Mouse (Mus musculus) kidney, embryonic 16.5 days (tissue): ENCODE measurements at regions not wholly inside any gene's neighbourhood (a gene's known extent, or its start where the extent isn't known, plus 50 kb on each side); places are given as distances from the start of the nearest gene placed in this dataset.

ENCODE experiments used
- ATAC-seq: fragments of 200-750 bp; cut with Nextera tagmentation; 2 replicates; pipeline ENCODE4 v1.8.0; 2017; ENCODE audit warnings: moderate TSS enrichment; ENCODE audit not compliant: low FRiP score, low TSS enrichment
- H3K27ac ChIP-seq: fragments of 300-500 bp; sonication (generic); 2 replicates; pipeline ENCODE4 v1.5.1; 2014; ENCODE audit warnings: low read length
- H3K27me3 ChIP-seq: fragments of 300-500 bp; sonication (generic); 2 replicates; pipeline ENCODE4 v1.6.1; 2014; ENCODE audit warnings: low read length, control low read depth, mixed read lengths; ENCODE audit not compliant: insufficient read depth
- H3K36me3 ChIP-seq: fragments of 300-500 bp; sonication (generic); 2 replicates; pipeline ENCODE4 v1.6.1; 2014; ENCODE audit warnings: low read length, control low read depth, mixed read lengths; ENCODE audit not compliant: insufficient read depth
- H3K4me1 ChIP-seq: fragments of 300-500 bp; sonication (generic); 2 replicates; pipeline ENCODE4 v1.6.1; 2014; ENCODE audit warnings: low read length, control low read depth, mixed read lengths; ENCODE audit not compliant: insufficient read depth
- H3K4me2 ChIP-seq: fragments of 300-500 bp; sonication (generic); replicated peaks from 2 replicates; pipeline ENCODE4 v1.6.1; 2014; ENCODE audit warnings: low read depth, low read length
- H3K4me3 ChIP-seq: fragments of 300-500 bp; sonication (generic); 2 replicates; pipeline ENCODE4 v1.5.1; 2014; ENCODE audit warnings: mild to moderate bottlenecking, low read length
- H3K9ac ChIP-seq: fragments of 300-500 bp; sonication (generic); replicated peaks from 2 replicates; pipeline ENCODE4 v1.6.1; 2014; ENCODE audit warnings: low read length
- H3K9me3 ChIP-seq: fragments of 300-500 bp; sonication (generic); 2 replicates; pipeline ENCODE4 v1.6.1; 2016; ENCODE audit warnings: low read length, control low read depth
- WGBS: fragments of 180-500 bp; shearing (Covaris S2); extraction: QIAGEN DNeasy Blood & Tissue Kit; methylation state at CpG from one replicate; pipeline ENCODE4 v1.1.7; 2014; 5-methylcytosine and 5-hydroxymethylcytosine counted together

DNA sequence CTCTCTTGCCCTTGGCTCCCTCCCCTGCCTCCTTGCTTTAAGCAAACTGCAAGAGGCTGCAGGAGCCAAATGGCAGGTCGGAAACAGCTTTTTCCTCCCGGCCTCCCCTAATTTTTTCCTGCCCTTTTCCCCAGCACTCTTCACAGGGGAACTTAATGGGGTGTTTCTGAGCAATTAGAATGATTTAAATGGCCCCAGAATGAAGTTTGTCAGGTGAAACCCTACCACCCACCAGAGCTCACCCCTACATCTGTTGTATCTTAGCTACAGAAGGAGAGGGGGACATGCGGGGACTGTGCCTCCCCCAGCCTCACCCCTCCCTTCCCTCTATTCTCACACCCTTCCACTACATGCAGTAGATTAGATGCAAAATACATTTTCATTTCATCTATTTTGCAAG, 326.5 kb upstream of the Gm4791 start:
- Histone ChIP-seq H3K9ac (no peak overlapping the region), H3K4me3 (no peak overlapping the region), H3K27me3 (no peaks in the 10 kb centered on the region), H3K9me3 (no peaks in the 10 kb centered on the region), H3K4me2 (no peak overlapping the region), H3K36me3 (no peaks in the 10 kb centered on the region), H3K4me1 (no peaks in the 10 kb centered on the region), H3K27ac (no peak overlapping the region)
- no peak for ATAC-seq
- 5% methylated on average over 3 of the region's 3 CpGs for WGBS

DNA sequence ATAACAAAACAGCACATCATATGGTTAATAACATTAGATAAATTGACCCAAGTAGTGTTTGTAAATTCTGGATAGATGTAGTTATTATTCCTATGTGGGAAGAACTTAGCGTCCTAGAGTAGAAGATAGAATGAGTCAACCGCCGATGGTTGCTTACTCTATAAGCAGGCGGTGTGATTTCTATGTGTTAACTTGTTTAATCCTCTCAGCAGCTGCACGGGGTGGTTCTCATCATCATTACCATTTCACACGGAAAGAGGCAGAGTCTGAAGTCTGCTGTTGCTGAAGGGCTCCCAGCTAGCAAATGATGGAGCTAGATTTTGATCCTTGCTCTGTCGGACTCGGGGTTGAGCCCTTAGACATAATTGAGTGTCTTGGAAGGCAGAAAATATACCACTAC, 334.6 kb upstream of the 4931429L15Rik start:
- no peak for ATAC-seq
- Histone ChIP-seq H3K27me3 (no peaks in the 10 kb centered on the region), H3K27ac (no peak overlapping the region), H3K36me3 (no peaks in the 10 kb centered on the region), H3K4me2 (no peak overlapping the region), H3K9me3 (no peaks in the 10 kb centered on the region), H3K4me3 (no peak overlapping the region), H3K9ac (no peak overlapping the region), H3K4me1 (no peaks in the 10 kb centered on the region)
- WGBS, result 82% methylated on average over 8 of the region's 8 CpGs

- WGBS, result 76% methylated on average over 9 of the region's 9 CpGs
- H3K36me3 ChIP-seq, result no peaks in the 10 kb centered on the region
- no peak overlapping the region for H3K9ac ChIP-seq
- H3K27me3 ChIP-seq, result no peaks in the 10 kb centered on the region; the same call in 1 of the 2 replicates
- H3K27ac ChIP-seq, result no peak overlapping the region
- H3K4me3 ChIP-seq, result no peak overlapping the region
- H3K4me2 ChIP-seq, result no peak overlapping the region
- ATAC-seq, result no peak
- no peaks in the 10 kb centered on the region for H3K4me1 ChIP-seq
- no peaks in the 10 kb centered on the region for H3K9me3 ChIP-seq
Observed at GRCm38 (mm10) chr9:46647238-46647922, 327.6 kb upstream of the 4931429L15Rik start.

DNA sequence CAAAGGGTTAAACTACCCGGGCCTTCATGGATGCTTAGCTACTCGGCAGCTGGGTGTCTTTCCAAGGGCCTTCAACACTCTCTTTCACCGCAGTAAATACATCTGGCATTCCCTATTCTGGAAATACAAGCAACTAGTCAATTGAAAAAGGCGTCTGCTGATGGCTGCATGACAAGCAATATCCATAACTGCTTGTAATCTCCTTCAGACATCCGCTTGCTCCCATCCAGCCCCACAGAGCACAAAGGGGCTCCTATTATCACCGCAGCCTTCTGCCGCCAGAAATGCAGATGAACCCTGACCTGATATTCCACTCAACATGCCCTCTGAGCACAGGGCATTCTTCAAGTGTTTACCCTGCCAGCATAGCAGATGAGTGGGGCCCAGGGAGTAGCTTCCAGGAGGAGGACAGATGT, 325.7 kb upstream of the 4931429L15Rik start:
- no peaks in the 10 kb centered on the region; the same call in 1 of the 2 replicates for H3K27me3 ChIP-seq
- no peaks in the 10 kb centered on the region for H3K9me3 ChIP-seq
- no peak overlapping the region for H3K4me2 ChIP-seq
- H3K9ac ChIP-seq, result no peak overlapping the region
- H3K27ac ChIP-seq, result no peak overlapping the region
- no peak for ATAC-seq
- H3K36me3 ChIP-seq, result no peaks in the 10 kb centered on the region
- 46% methylated on average over 7 of the region's 7 CpGs for WGBS
- no peak overlapping the region for H3K4me3 ChIP-seq
- H3K4me1 ChIP-seq, result no peaks in the 10 kb centered on the region

- Histone ChIP-seq H3K4me1 (no peaks in the 10 kb centered on the region), H3K4me2 (no peak overlapping the region), H3K9me3 (no peaks in the 10 kb centered on the region), H3K36me3 (no peaks in the 10 kb centered on the region), H3K4me3 (no peak overlapping the region), H3K27ac (no peak overlapping the region), H3K9ac (no peak overlapping the region), H3K27me3 (no peaks in the 10 kb centered on the region; the same call in 1 of the 2 replicates)
- 72% methylated on average over 3 of the region's 3 CpGs for WGBS
- no peak for ATAC-seq
Observed at GRCm38 (mm10) chr9:46643551-46643950, 323.8 kb upstream of the 4931429L15Rik start.

- H3K4me3 ChIP-seq, result no peak overlapping the region
- no peak overlapping the region for H3K27ac ChIP-seq
- no peak for ATAC-seq
- no peak overlapping the region for H3K9ac ChIP-seq
- H3K4me2 ChIP-seq, result no peak overlapping the region
- H3K27me3 ChIP-seq, result no peaks in the 10 kb centered on the region
- H3K4me1 ChIP-seq, result no peaks in the 10 kb centered on the region
- H3K9me3 ChIP-seq, result no peaks in the 10 kb centered on the region
- H3K36me3 ChIP-seq, result no peaks in the 10 kb centered on the region
- 4% methylated on average over 9 of the region's 9 CpGs for WGBS
Observed at GRCm38 (mm10) chr9:46642696-46643095, 322.9 kb upstream of the 4931429L15Rik start.

DNA sequence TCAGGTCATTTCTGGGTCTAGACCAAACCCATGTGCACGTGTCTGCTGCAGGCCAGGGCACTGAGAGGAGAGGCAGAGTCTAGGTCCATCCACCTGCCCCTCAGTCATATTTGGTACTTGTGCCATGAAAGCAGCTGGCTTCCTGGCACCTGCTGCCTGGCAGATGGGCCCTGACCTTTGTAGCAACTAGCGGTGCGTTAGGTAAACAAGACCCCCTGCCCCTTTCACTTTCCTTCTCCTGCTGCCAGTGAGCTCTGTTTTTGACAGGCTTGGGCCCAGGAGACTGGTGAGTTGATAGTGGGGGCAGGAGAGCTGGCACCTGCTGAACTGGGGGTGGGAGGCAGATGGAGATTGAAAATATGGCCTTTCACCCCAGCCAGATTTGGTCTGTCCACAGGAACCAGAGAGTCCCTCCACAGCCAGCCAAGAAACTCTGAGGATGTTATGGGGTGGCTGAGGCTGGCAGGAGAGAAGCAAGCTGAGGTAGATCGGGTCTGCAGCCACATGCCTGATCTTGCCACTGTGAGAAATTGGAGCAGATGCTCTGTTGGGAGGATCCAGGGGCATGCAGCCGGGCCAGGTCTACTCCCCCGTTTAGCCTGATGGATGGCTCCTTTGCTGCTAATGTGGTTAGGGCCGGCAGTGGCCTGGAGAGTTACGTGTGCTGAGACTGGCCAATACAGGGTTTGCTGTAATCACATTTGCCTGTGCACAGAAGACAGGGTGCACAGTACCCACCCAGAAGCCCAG, 316.6 kb upstream of the 4931429L15Rik start:
- H3K9ac ChIP-seq, result no peak overlapping the region
- 35% methylated on average over 8 of the region's 8 CpGs for WGBS
- H3K4me3 ChIP-seq, result no peak overlapping the region
- no peak overlapping the region for H3K4me2 ChIP-seq
- no peaks in the 10 kb centered on the region for H3K9me3 ChIP-seq
- 0 out of 2 replicates have a peak, but pooled peaks cover 4% of the 10 kb centered on the region for H3K4me1 ChIP-seq
- no peaks in the 10 kb centered on the region for H3K36me3 ChIP-seq
- no peak overlapping the region for H3K27ac ChIP-seq
- no peak; the same call in 1 of the 2 replicates for ATAC-seq
- no peaks in the 10 kb centered on the region for H3K27me3 ChIP-seq

- no peaks in the 10 kb centered on the region for H3K27me3 ChIP-seq
- WGBS, result 78% methylated on average over 4 of the region's 4 CpGs
- H3K9ac ChIP-seq, result no peak overlapping the region
- no peaks in the 10 kb centered on the region for H3K36me3 ChIP-seq
- no peaks in the 10 kb centered on the region for H3K9me3 ChIP-seq
- H3K27ac ChIP-seq, result no peak overlapping the region
- H3K4me1 ChIP-seq, result 0 out of 2 replicates have a peak, but pooled peaks cover 4% of the 10 kb centered on the region
- no peak for ATAC-seq
- no peak overlapping the region for H3K4me3 ChIP-seq
- H3K4me2 ChIP-seq, result no peak overlapping the region
Observed at GRCm38 (mm10) chr9:46633952-46634351, 314.2 kb upstream of the 4931429L15Rik start.

DNA sequence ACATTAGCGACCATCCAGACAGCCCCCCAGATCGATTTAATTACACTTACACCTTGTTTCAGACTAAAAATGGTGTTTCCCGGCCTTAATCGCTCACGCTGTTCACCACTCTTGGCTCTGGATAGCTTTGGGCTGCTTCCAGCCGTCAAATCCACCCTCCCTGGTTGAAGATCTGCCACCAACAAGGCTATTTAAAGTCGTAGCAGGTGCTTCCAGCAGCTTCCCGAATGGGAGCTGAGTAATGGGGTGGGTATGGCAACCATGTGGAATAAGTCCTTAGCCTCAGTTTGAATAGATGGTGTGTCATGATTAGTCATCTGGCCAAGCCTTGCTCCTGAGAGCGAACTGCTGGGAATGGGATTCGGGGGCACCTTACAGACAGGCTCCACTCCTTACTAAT, 312.8 kb upstream of the 4931429L15Rik start:
- H3K36me3 ChIP-seq, result no peaks in the 10 kb centered on the region
- WGBS, result 78% methylated on average over 10 of the region's 10 CpGs
- H3K9ac ChIP-seq, result no peak overlapping the region
- 0 out of 2 replicates have a peak, but pooled peaks cover 4% of the 10 kb centered on the region for H3K4me1 ChIP-seq
- H3K27ac ChIP-seq, result no peak overlapping the region
- H3K9me3 ChIP-seq, result no peaks in the 10 kb centered on the region
- ATAC-seq, result no peak
- H3K27me3 ChIP-seq, result no peaks in the 10 kb centered on the region
- no peak overlapping the region for H3K4me2 ChIP-seq
- no peak overlapping the region for H3K4me3 ChIP-seq

- Histone ChIP-seq H3K9ac (no peak overlapping the region), H3K4me3 (no peak overlapping the region), H3K36me3 (no peaks in the 10 kb centered on the region), H3K27me3 (no peaks in the 10 kb centered on the region), H3K9me3 (no peaks in the 10 kb centered on the region), H3K4me2 (no peak overlapping the region), H3K27ac (no peak overlapping the region), H3K4me1 (no peaks in the 10 kb centered on the region)
- no peak for ATAC-seq
- 86% methylated on average over 2 of the region's 2 CpGs for WGBS
Observed at GRCm38 (mm10) chr9:46622255-46622654, 302.5 kb upstream of the 4931429L15Rik start.
